Mouse (Mus musculus) liver, embryonic 14.5 days (tissue): Measurements from ENCODE around the gene Hist1h2br. TPM values are rescaled to one million over a fixed set of nuclear protein-coding genes. Genes with fewer than 3 reads are reported as not detected.
A peak's percentile ranks its signal among the peaks of the same experiment; 100 is the strongest.
"Not testable (repeated sequence)": the region's sequence is repeated elsewhere in the genome, so short reads cannot be mapped to it uniquely, and the experiment has no call there.

Source experiments
- ATAC-seq: fragments of 200-750 bp; cut with Nextera tagmentation; 2 replicates; pipeline ENCODE4 v1.8.0; 2017; ENCODE audit warnings: moderate number of reproducible peaks, mild to moderate bottlenecking, moderate library complexity; ENCODE audit not compliant: insufficient read depth
- DNase-seq, 3 experiments: peaks; one replicate each; pipeline ENCODE4 v3.0.0-alpha.2; 2012 to 2013; ENCODE audit warnings: low read depth in 3 of 3, low spot score in 3 of 3
- H3K27ac ChIP-seq: fragments of 300-500 bp; sonication (generic); 2 replicates; pipeline ENCODE4 v1.5.1; 2014; ENCODE audit warnings: moderate library complexity, mild to moderate bottlenecking, control low read depth, inconsistent platforms
- H3K27me3 ChIP-seq: fragments of 300-500 bp; sonication (generic); 2 replicates; pipeline ENCODE4 v1.6.1; 2014; ENCODE audit warnings: mild to moderate bottlenecking, low read length, moderate library complexity; ENCODE audit not compliant: control insufficient read depth, insufficient read depth
- H3K36me3 ChIP-seq: fragments of 300-500 bp; sonication (generic); replicated peaks from 2 replicates; pipeline ENCODE4 v1.6.1; 2014; ENCODE audit warnings: low read depth; ENCODE audit not compliant: control insufficient read depth, insufficient read depth
- H3K4me1 ChIP-seq, 2 experiments: fragments of 200-500 bp in 1 of 2; fragments of 300-500 bp in 1 of 2; sonication (generic) in 1 of 2; replicated peaks; 2 replicates each; pipeline ENCODE4 v1.6.1; 2012 to 2014; ENCODE audit warnings: antibody characterized with exemption in 1 of 2, inconsistent platforms in 1 of 2, low read length in 1 of 2; ENCODE audit not compliant: control insufficient read depth in 2 of 2, insufficient read depth in 2 of 2
- H3K4me2 ChIP-seq: fragments of 300-500 bp; sonication (generic); 2 replicates; pipeline ENCODE4 v1.6.1; 2014; ENCODE audit warnings: low read depth, mild to moderate bottlenecking, control low read depth, moderate library complexity
- H3K4me3 ChIP-seq, 2 experiments: fragments of 200-500 bp in 1 of 2; fragments of 300-500 bp in 1 of 2; sonication (generic) in 1 of 2; 2 replicates each; pipeline ENCODE4 v1.5.1; 2012 to 2014; ENCODE audit warnings: low read depth in 2 of 2, low read length in 2 of 2, mild to moderate bottlenecking in 2 of 2, control low read depth in 1 of 2, inconsistent platforms in 1 of 2, moderate library complexity in 1 of 2; ENCODE audit not compliant: insufficient read depth in 1 of 2
- H3K9ac ChIP-seq: fragments of 300-500 bp; sonication (generic); replicated peaks from 2 replicates; pipeline ENCODE4 v1.6.1; 2014; ENCODE audit warnings: mild to moderate bottlenecking, control low read depth, moderate library complexity
- H3K9me3 ChIP-seq: fragments of 300-500 bp; sonication (generic); 2 replicates; pipeline ENCODE4 v1.6.1; 2016; ENCODE audit warnings: low read length, mixed read lengths; ENCODE audit not compliant: control insufficient read depth
- CTCF ChIP-seq: IDR thresholded peaks from 2 replicates; pipeline ENCODE4 v1.5.1; 2016; ENCODE audit warnings: antibody characterized with exemption, low read depth, control low read depth
- EP300 ChIP-seq: IDR thresholded peaks from 2 replicates; pipeline ENCODE4 v1.6.1; 2016; ENCODE audit warnings: antibody characterized with exemption, low read depth
- WGBS: fragments of 180-500 bp; shearing (Covaris S2); extraction: QIAGEN DNeasy Blood & Tissue Kit; methylation state at CpG from one replicate; pipeline ENCODE4 v1.1.7; 2014; ENCODE audit not compliant: insufficient replicate concordance; 5-methylcytosine and 5-hydroxymethylcytosine counted together
- polyA plus RNA-seq, 2 experiments: library from polyadenylated mRNA; depleted of rRNA in 1 of 2; stranded (reverse) in 1 of 2; unstranded in 1 of 2; fragments of >200 nt; fragmentation: Nextera tagmentation in 1 of 2; extraction: Ambion mirVana in 1 of 2; gene quantifications; 2 replicates each; pipeline versions ENCODE4 v1.2.1 to v1.2.3; 2012 to 2014

Gene Hist1h2br
- polyA plus RNA-seq (2012; rRNA removed) (3.4 and 9.6 TPM in 2 replicates), polyA plus RNA-seq (2014; fragmentation: Nextera tagmentation; extraction: Ambion mirVana) (18.0 and 22.9 TPM in 2 replicates)

GRCm38 (mm10) chr13:21833461-21833860, at the start of gene Hist1h2br, which contains the start of gene Hist1h2ap:
Hist1h2br (plus strand) TSS chr13:21833743.
Hist1h2ap (minus strand) TSS chr13:21833507.
- H3K4me1 ChIP-seq, H3K9ac ChIP-seq, H3K4me3 ChIP-seq, H3K36me3 ChIP-seq, DNase-seq, H3K27me3 ChIP-seq, H3K9me3 ChIP-seq, H3K4me2 ChIP-seq, H3K27ac ChIP-seq: not testable (repeated sequence)
- ATAC-seq, result peak; percentile 81
- no CpG with 5 or more reads among the region's 24 CpGs for WGBS

DNA sequence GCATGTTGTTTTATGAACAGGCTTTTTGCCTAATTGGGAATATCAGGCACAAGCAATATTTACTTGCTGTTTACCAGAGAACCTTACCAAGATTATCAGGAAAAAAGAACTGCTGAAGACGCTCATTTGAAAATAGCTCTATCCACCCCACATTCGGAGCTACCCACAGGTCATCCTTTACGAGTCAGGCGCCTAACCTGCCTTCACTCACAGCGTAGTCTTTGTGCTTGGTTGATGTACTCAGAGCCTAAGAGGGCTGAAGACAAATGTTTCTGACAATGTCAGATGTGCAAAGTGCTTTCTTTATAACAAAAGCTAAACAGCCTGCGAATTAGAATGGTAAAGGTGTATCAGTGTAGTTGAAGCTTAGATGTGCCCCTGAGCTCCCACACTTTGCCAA, 49.2 kb upstream of the Hist1h2br start:
- Histone ChIP-seq H3K4me2 (peak overlapping the region; percentile 90), H3K27ac (peak overlapping the region; percentile 95), H3K9me3 (no peaks in the 10 kb centered on the region), H3K4me1 (peaks cover 30 to 32% of the 10 kb centered on the region in 2 experiments), H3K9ac (peak overlapping the region; percentile 96), H3K4me3 (peak overlapping the region in 1 of 2 experiments; percentile 54; a peak in 1 of 4 replicates), H3K27me3 (no peaks in the 10 kb centered on the region), H3K36me3 (no peaks in the 10 kb centered on the region)
- 56% methylated on average over 6 of the region's 6 CpGs for WGBS
- DNase-seq (no peak), ATAC-seq (no peak)
- TF ChIP-seq CTCF (no peak), EP300 (no peak)

- TF ChIP-seq CTCF (no peak), EP300 (0 out of 2 replicates have a peak, but pooled peaks have one; percentile 30)
- Histone ChIP-seq H3K27ac (peak overlapping the region; percentile 95), H3K4me2 (peak overlapping the region; percentile 90), H3K9ac (peak overlapping the region; percentile 96), H3K36me3 (no peaks in the 10 kb centered on the region), H3K9me3 (no peaks in the 10 kb centered on the region), H3K4me3 (peak overlapping the region; percentile 56 to 69), H3K4me1 (peaks cover 28 to 32% of the 10 kb centered on the region in 2 experiments), H3K27me3 (no peaks in the 10 kb centered on the region)
- ATAC-seq, result no peak
- DNase-seq, result peak in 1 of 3 experiments; percentile 64
- WGBS, result 4% methylated on average over 8 of the region's 8 CpGs
Measured at GRCm38 (mm10) chr13:21786189-21786898, 47.2 kb upstream of the Hist1h2br start.

DNA sequence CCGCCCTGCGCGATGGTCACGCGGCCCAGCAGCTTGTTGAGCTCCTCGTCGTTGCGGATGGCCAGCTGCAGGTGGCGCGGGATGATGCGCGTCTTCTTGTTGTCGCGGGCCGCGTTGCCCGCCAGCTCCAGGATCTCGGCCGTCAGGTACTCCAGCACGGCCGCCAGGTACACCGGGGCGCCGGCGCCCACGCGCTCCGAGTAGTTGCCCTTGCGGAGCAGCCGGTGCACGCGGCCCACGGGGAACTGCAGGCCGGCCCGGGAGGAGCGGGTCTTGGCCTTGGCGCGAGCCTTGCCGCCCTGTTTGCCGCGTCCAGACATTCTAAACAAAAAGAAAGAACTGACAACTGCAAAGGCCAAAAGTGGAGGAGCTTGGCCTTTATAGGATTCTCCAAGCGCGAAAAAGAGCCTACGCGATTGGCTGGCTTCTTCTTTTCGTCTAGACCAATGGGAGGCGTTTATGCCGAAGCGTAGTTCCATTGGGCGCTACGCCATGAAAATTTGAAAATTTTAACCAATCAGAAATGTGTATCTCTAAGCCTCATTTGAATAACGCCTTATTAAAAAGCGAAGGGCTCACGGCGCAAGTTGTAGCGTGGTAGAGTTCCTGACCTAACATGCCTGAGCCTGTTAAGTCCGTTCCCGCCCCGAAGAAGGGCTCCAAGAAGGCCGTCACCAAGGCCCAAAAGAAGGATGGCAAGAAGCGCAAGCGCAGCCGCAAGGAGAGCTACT, 46.5 kb upstream of the Hist1h2br start, which contains the start of the genes Hist1h2an and Hist1h2bp:
Gene Hist1h2an (minus strand): TSS at position 320 of the 731 bp plus-strand sequence.
Gene Hist1h2bp (plus strand): TSS at position 563 of the 731 bp plus-strand sequence.
- TF ChIP-seq CTCF (0 out of 2 replicates have a peak, but pooled peaks have one; percentile 9), EP300 (peak; percentile 52; the same call in 1 of the 2 replicates)
- peak within 1 kb of the TSS; percentile 96 for H3K9ac ChIP-seq
- DNase-seq, result peak; percentile 94 to 97 (median 96)
- peaks cover 26 to 31% of the 10 kb centered on the region in 2 experiments for H3K4me1 ChIP-seq
- ATAC-seq, result peak; percentile 81
- under 1% methylated on average over 37 of the region's 63 CpGs for WGBS
- H3K4me3 ChIP-seq, result peak within 1 kb of the TSS; percentile 56 to 69
- H3K27ac ChIP-seq, result peak within 1 kb of the TSS; percentile 95
- H3K4me2 ChIP-seq, result peak within 1 kb of the TSS; percentile 90
- H3K9me3 ChIP-seq, H3K27me3 ChIP-seq, H3K36me3 ChIP-seq: not testable (repeated sequence)
